Mouse (Mus musculus): ENCODE measurements around the gene Rpl26. TPM values are rescaled to one million over a fixed set of nuclear protein-coding genes. Genes with fewer than 3 reads are reported as not detected.

Rpl26 gene
- polyA plus RNA-seq, 2 experiments = 850 to 1,827 TPM

DNA sequence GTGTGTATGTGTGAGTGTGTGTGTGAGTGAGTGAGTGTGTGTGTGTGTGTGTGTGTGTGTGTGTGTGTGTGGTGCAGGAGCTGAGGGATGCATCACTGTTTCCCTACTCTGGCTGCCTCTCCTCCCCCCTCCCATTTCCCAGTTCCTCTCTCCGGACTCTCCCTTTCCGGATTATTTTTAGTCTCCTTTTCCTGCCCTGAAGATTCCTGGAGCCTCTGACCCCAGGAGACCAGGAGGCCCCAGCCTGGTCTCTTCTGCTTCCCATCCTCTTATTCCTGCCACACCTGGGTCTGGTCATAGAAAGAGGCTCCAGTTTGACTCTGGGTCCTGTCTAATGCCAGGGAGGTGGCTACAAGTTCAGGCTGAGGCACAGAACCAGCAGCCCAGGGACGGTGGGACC, 54.7 kb downstream of the Rpl26 start:
- DNase-seq (ENCODE audit: low read depth in 3 of 3, low spot score in 3 of 3) (no peak), ATAC-seq (ENCODE audit: insufficient read depth) (no peak)
- Histone ChIP-seq H3K27ac (no peak overlapping the region), H3K27me3 (ENCODE audit: control insufficient read depth, insufficient read depth, low read length) (peaks cover 35% of the 10 kb centered on the region), H3K4me3 (ENCODE audit: insufficient read depth in 1 of 2, low read depth in 2 of 2, low read length in 2 of 2) (no peak overlapping the region), H3K4me1 (replicated peaks; ENCODE audit: control insufficient read depth in 2 of 2, insufficient read depth in 2 of 2, low read length in 1 of 2) (no peaks in the 10 kb centered on the region), H3K9ac (replicated peaks) (no peak overlapping the region), H3K9me3 (ENCODE audit: control insufficient read depth, low read length) (no peaks in the 10 kb centered on the region), H3K4me2 (ENCODE audit: low read depth) (no peak overlapping the region), H3K36me3 (replicated peaks; ENCODE audit: control insufficient read depth, insufficient read depth, low read depth) (no peaks in the 10 kb centered on the region)
- TF ChIP-seq CTCF (IDR thresholded peaks at IDR 0.05; ENCODE audit: low read depth) (no peak), EP300 (IDR thresholded peaks at IDR 0.05; ENCODE audit: low read depth) (no peak)
- 35% methylated on average over 3 of the region's 3 CpGs for WGBS (ENCODE audit: insufficient replicate concordance)

Other genes with a start within 250 kb of the Rpl26 start
- gene Myh10, start 210.0 kb upstream of the Rpl26 start, polyA plus RNA-seq (2012; rRNA removed) = 24.4 and 28.4 TPM in 2 replicates
- 14.9 and 19.4 TPM in 2 replicates for gene Myh10, start 210.0 kb upstream of the Rpl26 start, polyA plus RNA-seq (2014; fragmentation: Nextera tagmentation; extraction: Ambion mirVana)
- 20.2 and 21.1 TPM in 2 replicates for gene Ndel1, start 29.7 kb upstream of the Rpl26 start, polyA plus RNA-seq (2012; rRNA removed)
- 28.1 and 30.8 TPM in 2 replicates for gene Ndel1, start 29.7 kb upstream of the Rpl26 start, polyA plus RNA-seq (2014; fragmentation: Nextera tagmentation; extraction: Ambion mirVana)
- gene Rnf222, start 13.0 kb upstream of the Rpl26 start, polyA plus RNA-seq (2012; rRNA removed) = 0.08 and 0.09 TPM in 2 replicates
- gene Rnf222, start 13.0 kb upstream of the Rpl26 start, polyA plus RNA-seq (2014; fragmentation: Nextera tagmentation; extraction: Ambion mirVana) = 0.10 TPM in 1 of 2 replicates, not detected in the other
- not detected in 2 replicates for gene Odf4, start 25.5 kb downstream of the Rpl26 start, polyA plus RNA-seq (2012; rRNA removed)
- gene Odf4, start 25.5 kb downstream of the Rpl26 start, polyA plus RNA-seq (2014; fragmentation: Nextera tagmentation; extraction: Ambion mirVana) = not detected in 2 replicates
- gene Arhgef15, start 55.9 kb downstream of the Rpl26 start, polyA plus RNA-seq (2012; rRNA removed) = 1.4 and 3.5 TPM in 2 replicates
- 0.89 and 1.2 TPM in 2 replicates for gene Arhgef15, start 55.9 kb downstream of the Rpl26 start, polyA plus RNA-seq (2014; fragmentation: Nextera tagmentation; extraction: Ambion mirVana)
- 0.58 and 0.59 TPM in 2 replicates for gene Slc25a35, start 66.5 kb downstream of the Rpl26 start, polyA plus RNA-seq (2012; rRNA removed)
- gene Slc25a35, start 66.5 kb downstream of the Rpl26 start, polyA plus RNA-seq (2014; fragmentation: Nextera tagmentation; extraction: Ambion mirVana) = 0.13 and 0.51 TPM in 2 replicates
- 20.5 and 23.0 TPM in 2 replicates for gene Rangrf, start 73.6 kb downstream of the Rpl26 start, polyA plus RNA-seq (2012; rRNA removed)
- 29.2 and 31.2 TPM in 2 replicates for gene Rangrf, start 73.6 kb downstream of the Rpl26 start, polyA plus RNA-seq (2014; fragmentation: Nextera tagmentation; extraction: Ambion mirVana)
- 11.0 and 11.4 TPM in 2 replicates for gene Pfas, start 106.9 kb downstream of the Rpl26 start, polyA plus RNA-seq (2012; rRNA removed)
- 15.1 and 17.2 TPM in 2 replicates for gene Pfas, start 106.9 kb downstream of the Rpl26 start, polyA plus RNA-seq (2014; fragmentation: Nextera tagmentation; extraction: Ambion mirVana)
- gene Ctc1, start 114.3 kb downstream of the Rpl26 start, polyA plus RNA-seq (2012; rRNA removed) = 21.9 and 23.9 TPM in 2 replicates
- 15.2 and 17.5 TPM in 2 replicates for gene Ctc1, start 114.3 kb downstream of the Rpl26 start, polyA plus RNA-seq (2014; fragmentation: Nextera tagmentation; extraction: Ambion mirVana)
- 65.6 and 78.6 TPM in 2 replicates for gene Aurkb, start 144.1 kb downstream of the Rpl26 start, polyA plus RNA-seq (2012; rRNA removed)
- 90.8 and 94.3 TPM in 2 replicates for gene Aurkb, start 144.1 kb downstream of the Rpl26 start, polyA plus RNA-seq (2014; fragmentation: Nextera tagmentation; extraction: Ambion mirVana)
- 3.0 and 3.4 TPM in 2 replicates for gene Borcs6, start 158.1 kb downstream of the Rpl26 start, polyA plus RNA-seq (2012; rRNA removed)
- gene Borcs6, start 158.1 kb downstream of the Rpl26 start, polyA plus RNA-seq (2014; fragmentation: Nextera tagmentation; extraction: Ambion mirVana) = 2.2 and 3.0 TPM in 2 replicates
- gene Tmem107, start 169.2 kb downstream of the Rpl26 start, polyA plus RNA-seq (2012; rRNA removed) = 12.0 and 18.0 TPM in 2 replicates
- 21.9 and 29.3 TPM in 2 replicates for gene Tmem107, start 169.2 kb downstream of the Rpl26 start, polyA plus RNA-seq (2014; fragmentation: Nextera tagmentation; extraction: Ambion mirVana)
- gene Vamp2, start 186.9 kb downstream of the Rpl26 start, polyA plus RNA-seq (2012; rRNA removed) = 23.0 and 23.1 TPM in 2 replicates
- gene Vamp2, start 186.9 kb downstream of the Rpl26 start, polyA plus RNA-seq (2014; fragmentation: Nextera tagmentation; extraction: Ambion mirVana) = 11.4 and 12.6 TPM in 2 replicates
- 1.8 and 1.9 TPM in 2 replicates for gene Per1, start 193.6 kb downstream of the Rpl26 start, polyA plus RNA-seq (2012; rRNA removed)
- 3.0 and 4.2 TPM in 2 replicates for gene Per1, start 193.6 kb downstream of the Rpl26 start, polyA plus RNA-seq (2014; fragmentation: Nextera tagmentation; extraction: Ambion mirVana)
- gene Hes7, start 218.8 kb downstream of the Rpl26 start, polyA plus RNA-seq (2012; rRNA removed) = 0.08 and 0.12 TPM in 2 replicates
- 0.05 TPM in 1 of 2 replicates, not detected in the other for gene Hes7, start 218.8 kb downstream of the Rpl26 start, polyA plus RNA-seq (2014; fragmentation: Nextera tagmentation; extraction: Ambion mirVana)
- gene 9130213A22Rik, start 221.0 kb downstream of the Rpl26 start, polyA plus RNA-seq (2012; rRNA removed) = 0.05 and 0.08 TPM in 2 replicates
- not detected in 2 replicates for gene 9130213A22Rik, start 221.0 kb downstream of the Rpl26 start, polyA plus RNA-seq (2014; fragmentation: Nextera tagmentation; extraction: Ambion mirVana)
- gene Aloxe3, start 224.3 kb downstream of the Rpl26 start, polyA plus RNA-seq (2012; rRNA removed) = 0.05 and 0.38 TPM in 2 replicates
- gene Aloxe3, start 224.3 kb downstream of the Rpl26 start, polyA plus RNA-seq (2014; fragmentation: Nextera tagmentation; extraction: Ambion mirVana) = 0.15 TPM in 1 of 2 replicates, not detected in the other

Data from liver, embryonic 14.5 days (tissue).